Mouse (Mus musculus) spleen, postnatal 10 days (tissue): Measurements from ENCODE around the gene Sh3bp5.
"Not testable (repeated sequence)": the region's sequence is repeated elsewhere in the genome, so short reads cannot be mapped to it uniquely, and the experiment has no call there.

Experiments used
- DNase-seq, 2 experiments: peaks; one replicate each; pipeline ENCODE4 v3.0.0; 2021 to 2022; ENCODE audit warnings: low spot score in 2 of 2

Sh3bp5 gene

DNA sequence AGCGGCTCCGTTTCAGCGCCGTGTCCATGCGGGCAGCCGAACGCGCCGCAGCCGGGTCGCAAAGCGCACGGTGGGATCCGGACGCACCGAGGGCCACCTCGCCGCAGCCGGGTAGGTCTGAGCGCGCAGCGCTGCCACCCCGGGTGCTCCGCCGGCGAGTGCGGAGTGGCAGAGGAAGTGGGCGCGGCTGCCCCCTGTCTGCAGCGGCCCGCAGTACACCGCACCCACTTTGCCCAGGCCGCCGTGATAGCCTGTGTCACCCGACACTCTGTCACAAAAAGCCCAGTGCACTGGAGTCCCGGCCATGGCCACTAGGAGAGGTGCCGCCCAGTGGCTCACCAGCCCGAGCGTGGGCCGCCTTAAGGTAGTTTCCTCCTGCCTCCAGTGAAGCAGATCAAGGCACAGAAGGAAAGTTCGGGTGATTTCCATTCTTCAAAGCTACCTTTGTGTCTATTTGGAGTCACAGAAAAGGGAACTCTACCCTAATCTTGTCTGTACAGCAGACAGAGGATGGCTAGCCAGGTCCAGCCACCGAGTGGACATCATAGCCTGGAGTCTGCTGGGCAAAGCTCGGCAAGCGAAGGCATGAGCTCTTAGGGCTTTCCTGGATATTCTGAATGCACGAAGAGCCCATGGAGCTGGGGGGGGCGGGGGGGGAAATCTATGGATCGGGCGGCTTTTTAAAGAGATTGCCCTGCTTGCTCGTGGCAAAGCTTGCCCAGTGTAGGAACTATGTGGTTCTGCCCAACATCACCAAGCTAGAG lies at the start of gene Sh3bp5:
Gene Sh3bp5 (minus strand): TSS at position 149 of the 764 bp plus-strand sequence.
- peak; percentile 85 to 92 for DNase-seq

DNA sequence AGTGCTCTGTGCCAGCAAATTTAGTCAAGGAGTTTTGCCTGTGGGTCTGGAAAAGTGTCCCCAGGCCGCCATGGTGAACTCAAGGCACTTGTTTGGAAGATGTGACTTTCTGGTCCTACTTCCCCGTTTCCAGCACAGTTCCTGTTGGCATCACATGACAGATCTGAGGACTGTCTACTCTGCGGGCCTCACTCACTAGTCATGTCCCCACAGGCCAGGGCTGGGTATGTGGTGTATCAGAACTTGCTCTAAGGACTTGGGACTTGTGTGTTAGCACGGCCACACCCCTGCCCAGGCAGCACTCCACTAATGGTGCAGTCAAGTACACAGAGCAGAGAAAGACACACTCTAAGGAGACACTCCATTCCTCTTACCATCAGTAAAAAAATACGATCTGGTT lies 46.5 kb upstream of the Sh3bp5 start:
- no peak for DNase-seq

DNA sequence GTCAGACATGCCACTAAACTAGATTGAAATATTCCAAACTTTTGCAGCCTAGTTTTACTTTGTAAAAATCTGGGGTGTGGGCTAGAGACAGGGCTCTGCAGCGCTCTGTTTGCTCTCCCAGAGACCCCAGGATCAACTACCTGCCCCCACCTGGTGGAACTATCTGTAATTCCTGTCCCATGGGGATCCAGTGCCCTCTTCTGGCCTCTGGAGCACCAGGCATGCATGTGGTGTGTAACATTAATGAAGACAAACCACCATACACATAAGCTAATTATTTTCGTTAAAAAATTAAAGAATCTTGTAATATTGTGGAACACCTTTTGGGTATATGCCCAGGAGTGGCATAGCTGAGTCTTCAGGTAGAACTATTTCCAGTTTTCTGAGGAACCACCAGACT lies 37.4 kb upstream of the Sh3bp5 start:
- DNase-seq, result no peak

DNA sequence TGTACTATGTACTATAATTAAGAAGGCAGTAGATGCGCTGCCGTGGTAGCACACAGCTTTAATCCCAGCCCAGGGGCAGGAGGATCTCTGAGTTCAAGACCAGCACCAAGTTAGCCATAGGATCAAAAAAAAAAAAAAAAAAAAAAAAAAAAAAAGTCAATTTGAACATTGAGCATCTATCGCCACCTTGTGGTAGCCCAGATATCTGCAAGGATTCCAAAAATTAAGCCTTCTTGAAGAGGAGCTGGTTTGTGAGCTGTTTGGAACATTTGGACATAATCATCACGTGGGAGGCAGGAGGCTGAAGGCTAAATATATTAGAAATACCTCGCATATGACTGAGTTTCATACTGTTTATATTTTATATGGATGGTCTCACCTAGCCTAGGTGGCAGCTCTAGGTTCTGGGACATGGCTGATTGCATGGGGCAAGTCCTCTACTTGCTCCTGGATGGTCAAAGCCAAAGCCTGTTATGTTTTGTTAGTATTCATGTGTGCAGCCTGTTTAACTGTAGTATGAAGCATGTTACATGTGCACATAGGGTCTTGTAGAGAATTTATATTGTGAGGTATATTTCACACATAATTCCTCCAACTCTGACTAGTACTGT lies 36.7 kb upstream of the Sh3bp5 start:
- peak; percentile 43 to 73 for DNase-seq

DNA sequence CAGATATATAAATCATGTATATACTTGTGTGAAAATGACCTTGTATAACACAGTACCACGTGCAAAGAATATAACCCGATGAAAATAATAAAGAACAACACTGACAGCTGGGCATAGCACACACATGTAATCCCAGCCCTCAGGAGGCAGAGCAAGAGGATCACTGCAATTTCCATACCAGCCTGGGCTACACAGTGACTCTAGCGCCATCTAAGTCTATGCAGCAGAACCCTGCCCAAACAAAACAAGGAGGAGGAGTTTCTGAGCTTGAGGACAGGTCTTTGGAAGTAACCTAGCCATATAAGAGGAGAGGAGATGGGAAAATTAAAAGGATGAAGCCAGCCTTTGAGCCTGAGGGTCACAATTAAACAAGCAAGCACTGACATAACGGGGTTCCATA lies 33.8 kb upstream of the Sh3bp5 start:
- no peak for DNase-seq

DNA sequence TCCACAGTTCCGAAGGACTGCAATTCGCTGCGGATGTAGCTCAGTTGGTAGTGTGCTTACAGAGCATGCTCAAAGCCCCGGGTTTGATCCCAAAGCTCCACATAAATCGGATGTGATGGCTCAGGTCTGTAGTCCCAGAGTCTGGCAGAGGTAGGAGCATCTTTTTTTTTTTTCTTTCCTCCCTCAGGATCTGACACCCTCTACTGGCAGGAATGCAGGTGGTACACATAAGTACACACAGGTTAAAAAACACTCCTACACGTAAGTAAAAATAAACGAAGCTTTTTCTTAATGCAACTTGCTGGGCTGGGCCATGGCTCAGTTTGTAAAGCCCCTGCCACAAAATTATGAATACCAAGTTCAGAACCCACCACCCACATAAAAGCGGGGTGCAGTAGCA lies 28.3 kb upstream of the Sh3bp5 start:
- DNase-seq, result no peak

DNA sequence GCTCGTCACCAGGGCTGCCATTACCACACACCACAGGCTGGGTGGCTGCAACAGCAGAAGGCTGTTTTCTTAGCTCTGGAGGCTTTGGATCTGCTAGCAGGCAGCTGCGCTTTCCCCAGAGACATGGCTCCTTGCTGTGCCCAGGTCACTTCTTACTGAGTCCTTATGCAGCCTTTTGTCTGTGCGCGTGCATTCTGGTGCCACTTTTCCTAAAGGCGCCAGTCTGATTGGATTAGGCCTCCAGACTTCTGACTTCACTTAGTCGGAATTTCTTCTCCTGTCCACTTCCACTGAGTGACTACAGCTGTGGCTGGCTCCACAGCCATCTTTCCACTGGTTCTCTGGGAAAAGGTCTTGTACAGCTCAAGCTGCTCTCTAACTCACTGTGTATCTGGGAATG lies 27.0 kb upstream of the Sh3bp5 start:
- DNase-seq, result no peak

DNA sequence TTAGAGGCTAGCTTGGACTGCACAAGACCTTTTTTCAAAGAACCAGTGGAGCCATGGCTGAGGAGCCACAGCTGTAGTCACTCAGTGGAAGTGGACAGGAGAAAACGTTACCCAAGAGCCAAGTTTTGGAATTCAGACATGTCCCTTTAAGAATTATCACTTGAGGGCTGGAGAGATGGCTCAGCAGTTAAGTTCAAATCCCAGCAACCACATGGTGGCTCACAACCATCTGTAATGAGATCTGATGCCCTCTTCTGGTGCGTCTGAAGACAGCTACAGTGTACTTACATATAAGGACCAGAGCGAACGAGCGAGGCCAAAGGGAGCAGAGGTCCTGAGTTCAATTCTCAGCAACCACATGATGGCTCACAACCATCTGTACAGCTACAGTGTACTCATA lies 26.3 kb upstream of the Sh3bp5 start:
- DNase-seq, result not testable (repeated sequence)

DNA sequence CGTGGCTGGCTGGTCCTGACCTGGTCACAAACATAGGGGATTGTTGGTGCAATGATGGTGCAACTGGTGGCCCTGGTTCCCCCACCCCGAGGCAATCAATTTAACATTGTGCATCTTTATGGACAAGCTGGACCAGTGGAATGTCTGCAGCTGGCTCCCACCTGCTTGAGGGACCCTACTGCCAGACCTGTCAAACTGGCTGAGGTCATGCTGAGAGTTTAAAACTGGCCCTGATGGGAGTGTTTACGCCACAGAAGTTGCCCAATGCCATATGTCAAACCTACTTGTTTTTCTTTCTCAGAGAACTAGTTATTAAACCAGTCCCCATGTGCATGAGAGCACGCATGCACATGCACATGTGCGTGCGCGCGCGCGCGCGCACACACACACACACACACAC lies 22.1 kb upstream of the Sh3bp5 start:
- DNase-seq, result no peak

DNA sequence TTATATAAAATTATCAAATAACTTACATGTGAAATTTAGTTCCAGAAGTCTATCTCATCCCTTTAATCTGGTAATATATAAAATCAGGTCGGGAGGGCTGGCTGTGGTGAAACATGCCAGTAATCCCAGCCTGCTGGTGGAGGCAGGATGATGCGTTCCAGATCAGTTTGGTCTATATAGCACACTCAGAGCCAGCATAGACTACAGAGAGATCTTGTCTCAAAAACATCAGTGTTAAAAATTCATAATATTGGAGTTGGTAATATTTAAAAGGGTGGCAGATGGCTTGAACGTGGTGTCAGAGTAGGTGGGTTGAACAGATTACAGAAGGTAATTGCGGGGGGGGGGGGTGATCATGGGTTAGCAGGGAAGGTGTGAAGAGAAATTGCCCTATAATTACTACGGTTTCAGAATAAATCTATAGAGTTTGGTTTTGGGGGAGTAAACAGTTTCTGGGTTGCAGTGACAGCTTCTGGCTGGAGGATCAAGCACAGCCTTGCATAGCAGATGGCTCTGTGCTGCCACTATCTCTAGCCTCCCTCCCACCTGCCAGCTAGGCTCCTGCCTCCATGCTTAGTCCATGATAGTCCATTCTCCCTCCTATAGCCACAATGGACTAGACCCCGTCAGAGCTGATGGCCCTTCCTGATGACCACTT lies 20.3 kb upstream of the Sh3bp5 start:
- no peak for DNase-seq

DNA sequence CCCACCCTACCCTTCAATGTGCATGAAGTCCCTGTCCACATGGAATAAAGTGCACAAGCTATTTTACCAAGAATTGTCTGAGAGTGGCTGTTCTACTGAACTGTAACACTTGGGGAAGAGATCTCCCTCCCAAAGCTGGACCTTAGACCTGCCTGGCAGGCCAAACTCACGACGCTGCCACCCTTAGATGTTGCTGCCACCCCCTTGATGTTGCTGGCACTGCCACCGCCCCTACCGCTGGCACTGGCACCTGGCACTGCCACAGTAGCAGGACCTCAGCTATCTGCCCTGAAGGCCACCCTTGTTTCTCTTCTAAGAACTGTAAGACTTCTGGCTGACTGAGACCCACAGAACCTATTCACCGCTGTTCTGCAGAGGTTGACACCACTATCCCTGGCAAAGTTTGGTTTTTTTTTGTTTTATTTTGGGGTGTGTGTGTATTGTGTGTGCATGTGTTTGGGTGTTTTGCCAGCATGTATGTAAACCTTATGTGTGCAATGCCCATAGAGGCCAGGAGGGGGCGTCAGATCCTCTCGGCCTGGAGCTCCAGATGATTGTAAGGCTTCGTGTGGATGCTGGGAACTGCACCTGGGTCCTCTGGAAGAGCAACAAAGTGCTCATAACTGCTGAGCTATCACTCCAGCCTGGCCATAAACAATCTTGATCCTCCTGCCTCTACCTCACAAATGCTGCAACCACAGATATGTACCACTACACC lies 19.1 kb upstream of the Sh3bp5 start:
- DNase-seq, result peak in 1 of 2 experiments; percentile 47

DNA sequence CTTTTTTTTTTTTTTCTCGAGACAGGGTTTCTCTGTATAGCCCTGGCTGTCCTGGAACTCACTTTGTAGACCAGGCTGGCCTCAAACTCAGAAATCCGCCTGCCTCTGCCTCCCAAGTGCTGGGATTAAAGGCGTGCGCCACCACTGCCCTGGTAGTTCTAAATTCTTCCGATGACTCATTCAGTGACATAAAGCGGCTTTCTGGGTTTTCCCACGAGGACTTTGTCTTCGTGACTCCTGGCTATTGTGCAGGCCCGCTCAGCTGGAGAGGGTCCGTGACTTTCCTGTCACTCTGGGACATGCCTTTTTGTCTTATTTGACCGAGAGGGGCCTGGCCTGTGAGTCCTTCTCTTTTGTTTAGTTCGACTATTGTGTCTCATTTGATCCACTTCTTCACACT lies 18.1 kb upstream of the Sh3bp5 start:
- DNase-seq, result not testable (repeated sequence)

DNA sequence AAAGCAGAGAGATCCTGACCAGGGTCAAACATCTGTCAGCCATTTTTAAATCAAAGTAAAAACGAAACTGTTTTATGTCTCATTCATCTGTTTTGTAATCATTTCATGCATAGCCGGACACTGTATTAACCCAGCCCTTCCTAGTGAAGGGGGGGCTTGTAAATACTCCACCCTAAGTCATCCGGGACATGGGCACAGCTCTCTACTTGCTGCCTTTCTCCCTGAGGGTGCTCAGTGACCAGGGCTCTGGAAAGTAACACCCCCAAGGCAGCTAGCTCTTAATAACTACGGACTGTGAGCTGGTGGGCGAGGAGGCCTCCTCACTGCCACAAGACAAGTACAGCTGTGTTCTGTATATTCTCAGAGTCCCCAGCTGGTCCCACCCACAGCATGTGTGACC lies 13.1 kb upstream of the Sh3bp5 start:
- DNase-seq, result no peak

DNA sequence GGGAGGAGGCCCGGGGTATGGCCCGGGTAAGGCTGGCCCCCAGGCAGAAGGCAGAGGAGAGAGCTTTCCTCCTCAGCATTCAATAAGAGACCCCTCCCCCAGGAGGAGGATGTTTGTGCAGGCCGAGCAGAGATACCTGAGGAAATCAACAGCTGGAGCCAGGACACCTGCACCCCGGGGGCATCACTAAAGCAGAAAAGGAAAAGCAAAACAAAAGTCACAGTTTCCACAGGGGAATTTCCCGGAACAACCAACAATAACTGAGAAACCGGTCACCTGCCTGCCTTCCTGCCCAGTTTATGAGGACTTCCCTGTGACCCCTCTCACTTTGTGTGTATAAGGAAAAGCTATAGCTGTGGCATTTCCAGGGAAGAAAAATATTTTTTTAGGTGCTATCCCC lies 7.7 kb upstream of the Sh3bp5 start:
- DNase-seq, result no peak

DNA sequence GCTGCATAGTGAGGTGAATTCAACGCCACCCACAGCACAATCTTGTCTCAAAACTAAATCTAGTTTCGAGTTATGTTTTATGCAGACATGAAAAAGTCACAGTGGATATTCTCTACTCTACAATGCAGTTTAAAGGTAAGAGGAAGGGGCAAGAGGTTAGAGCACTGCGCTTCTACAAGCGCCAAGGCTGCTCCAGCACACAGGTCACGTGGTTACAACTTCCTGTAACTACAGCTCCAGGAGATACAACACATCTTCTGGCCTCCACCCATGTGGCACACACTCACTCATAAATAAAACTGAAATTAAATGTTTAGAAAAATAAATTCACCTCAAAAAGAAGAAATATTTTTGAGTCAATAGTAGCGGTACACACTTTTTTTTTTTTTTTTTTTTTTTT lies 4.8 kb upstream of the Sh3bp5 start:
- no peak for DNase-seq

DNA sequence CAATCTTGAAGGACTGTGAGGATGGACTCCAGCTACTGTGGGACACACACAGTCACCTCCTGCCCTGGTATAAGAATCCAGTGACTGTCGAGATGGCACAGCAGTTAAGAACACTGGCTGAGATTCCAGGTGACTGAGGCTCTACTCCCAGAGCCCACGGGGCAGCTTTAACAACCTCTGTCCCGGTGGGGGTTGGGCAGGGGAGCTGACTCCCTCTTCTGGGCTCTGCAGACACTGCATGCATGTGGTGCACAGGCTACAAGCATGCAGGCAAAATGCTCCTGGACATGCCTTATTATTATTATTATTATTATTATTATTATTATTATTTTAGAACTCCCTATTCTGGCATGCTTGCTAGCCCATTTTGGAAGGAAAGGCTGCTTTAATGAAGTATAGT lies 4.4 kb upstream of the Sh3bp5 start:
- no peak for DNase-seq

DNA sequence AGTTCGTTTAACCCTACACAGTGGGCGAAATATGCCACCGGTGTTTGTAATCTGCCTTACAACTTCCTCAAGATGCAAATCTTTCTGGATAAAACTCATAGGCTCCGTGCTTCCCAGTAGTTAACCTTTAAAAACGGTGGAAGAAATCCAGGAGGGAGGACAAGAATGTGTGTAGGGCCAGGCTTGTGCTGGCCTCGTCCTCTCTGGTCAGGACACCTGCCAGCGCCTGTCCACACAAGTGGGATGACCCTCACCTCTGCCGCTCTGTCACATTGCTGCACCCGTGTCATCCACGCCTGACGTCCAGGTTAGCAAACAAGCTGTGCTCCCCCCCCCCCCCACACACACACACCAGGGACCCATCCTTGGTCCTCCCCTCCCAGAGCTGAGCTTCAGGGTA lies 3.4 kb upstream of the Sh3bp5 start:
- DNase-seq, result no peak

DNA sequence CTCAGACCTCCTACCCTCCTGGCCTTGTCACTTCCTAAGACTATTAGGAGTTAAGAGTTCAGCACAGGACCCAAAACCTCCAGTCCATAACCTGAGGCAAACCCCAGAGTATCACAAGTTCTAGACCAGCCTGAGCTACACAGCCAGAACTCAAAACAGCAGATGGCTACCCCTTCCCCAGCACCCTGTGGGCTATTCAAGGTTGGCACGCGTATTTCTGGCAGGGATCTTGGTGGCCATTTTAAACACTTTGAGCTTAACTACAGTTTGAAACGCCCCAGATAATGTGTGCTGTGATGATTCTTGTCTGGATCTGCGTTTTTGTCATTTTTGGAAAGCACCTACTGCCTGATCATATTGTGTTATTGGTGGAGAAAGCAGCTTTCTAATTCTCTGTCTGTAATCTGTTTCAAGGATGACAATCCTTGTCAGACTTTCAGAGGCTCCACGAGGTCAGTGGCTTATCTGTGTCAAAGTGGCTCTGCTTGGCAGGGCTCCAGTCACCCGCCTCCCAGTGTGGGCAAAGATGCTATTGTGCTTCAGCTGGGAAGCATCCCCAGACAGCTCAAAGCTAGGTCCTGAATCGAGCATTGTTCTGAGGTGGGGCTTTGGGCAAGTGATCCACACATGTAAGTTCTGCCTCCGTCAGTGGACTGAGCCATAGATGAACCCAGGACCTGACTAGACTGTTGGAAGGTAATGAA lies 2.1 kb upstream of the Sh3bp5 start:
- no peak for DNase-seq

DNA sequence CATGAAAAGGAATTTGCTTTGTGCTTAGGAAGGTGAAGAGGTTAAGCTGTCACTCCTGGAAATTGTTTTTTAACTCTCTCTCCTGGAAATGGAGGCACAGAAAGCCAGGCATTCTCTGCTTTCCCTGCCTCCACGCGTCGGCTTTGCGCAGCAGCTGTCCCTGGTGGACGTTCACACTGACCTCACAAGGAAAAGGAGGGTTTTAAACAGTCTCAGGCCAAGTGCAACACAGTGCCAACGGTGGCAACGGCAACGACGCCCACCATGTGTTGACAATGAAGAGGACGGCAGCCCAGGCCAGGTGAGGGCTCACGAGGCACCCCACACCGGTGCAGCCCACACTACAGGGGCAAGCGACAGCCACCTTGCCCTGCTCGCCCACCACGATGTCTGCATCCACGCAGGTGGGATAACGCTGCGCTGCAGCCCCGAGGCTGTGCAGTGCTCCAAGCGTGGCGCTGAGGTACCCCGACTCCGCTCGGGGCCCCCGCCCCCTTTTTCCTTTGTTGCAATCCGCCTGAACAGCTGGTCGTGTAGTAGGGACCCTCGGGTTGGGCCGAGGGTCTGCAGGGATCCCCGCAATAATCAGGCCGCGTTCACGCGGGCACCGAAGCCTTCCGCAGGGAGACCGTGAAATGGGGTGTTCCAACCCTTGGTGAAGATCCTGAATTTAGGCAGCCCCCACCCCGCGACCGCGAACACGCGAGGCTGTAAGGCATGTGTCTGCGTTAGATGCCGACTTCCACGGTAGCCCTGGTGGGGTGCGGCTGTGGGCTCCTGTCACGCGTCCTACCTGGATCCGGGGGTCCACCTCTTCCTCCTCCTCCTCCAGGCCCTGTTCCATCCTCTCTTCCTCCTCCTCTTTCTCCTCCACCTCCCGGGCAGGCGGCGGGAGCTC lies 611 bp downstream of the Sh3bp5 start:
- DNase-seq, result peak in 1 of 2 experiments; percentile 37

DNA sequence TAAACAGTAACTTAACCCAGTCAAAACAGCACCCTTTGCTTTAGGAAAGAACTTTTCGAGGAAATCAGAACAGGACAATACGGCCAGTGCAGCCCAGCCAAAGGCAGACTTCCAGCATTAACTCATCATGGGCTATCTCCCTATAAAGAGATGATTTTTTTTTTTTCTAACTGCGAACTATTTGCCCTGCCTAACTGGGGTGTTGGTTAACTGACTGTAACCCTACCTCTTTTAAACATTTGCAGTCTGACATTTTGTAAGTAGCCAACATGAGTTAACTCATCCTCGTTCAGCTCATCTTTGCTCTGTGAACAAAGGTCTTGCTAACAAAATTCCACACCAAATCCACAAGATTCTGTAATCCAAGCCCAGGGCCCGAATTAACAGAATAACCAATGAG lies 1.5 kb downstream of the Sh3bp5 start:
- no peak for DNase-seq

DNA sequence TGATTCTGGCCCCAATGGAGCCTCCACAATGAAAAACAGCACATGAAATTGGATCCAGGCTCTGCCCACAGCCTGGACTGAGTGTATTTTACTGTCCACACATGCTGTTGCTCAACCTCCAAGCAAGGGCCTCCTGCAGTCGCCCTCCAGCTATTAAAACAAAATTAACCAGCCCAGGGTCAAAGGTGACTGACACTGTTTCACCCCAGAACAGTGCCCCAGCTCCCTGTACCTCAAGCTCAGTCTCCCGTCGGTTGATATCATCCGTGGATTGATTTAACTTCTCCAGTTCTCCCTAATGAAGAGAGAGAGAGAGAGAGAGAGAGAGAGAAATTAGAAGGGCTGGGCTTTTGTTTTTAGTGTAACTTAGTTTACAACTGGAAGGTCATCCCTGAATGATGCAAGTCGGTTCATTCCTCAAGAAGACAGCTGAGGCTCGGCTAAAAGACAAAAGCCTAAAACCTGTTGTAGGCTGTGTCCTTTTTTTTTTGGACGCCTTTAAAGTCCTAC lies 2.0 kb downstream of the Sh3bp5 start:
- no peak for DNase-seq
